Mouse (Mus musculus) CD8-positive naive resting alpha-beta T cell, adult 57 days (primary cell): ENCODE data around the gene Orc6. TPM values are rescaled to one million over a fixed set of nuclear protein-coding genes. Genes with fewer than 3 reads are reported as not detected.

Source experiments
- total RNA-seq: library from RNA; stranded (reverse); gene quantifications from one replicate; pipeline ENCODE4 v1.2.4, GENCODE M21; 2023

Orc6 gene
- 39.1 TPM for total RNA-seq

DNA sequence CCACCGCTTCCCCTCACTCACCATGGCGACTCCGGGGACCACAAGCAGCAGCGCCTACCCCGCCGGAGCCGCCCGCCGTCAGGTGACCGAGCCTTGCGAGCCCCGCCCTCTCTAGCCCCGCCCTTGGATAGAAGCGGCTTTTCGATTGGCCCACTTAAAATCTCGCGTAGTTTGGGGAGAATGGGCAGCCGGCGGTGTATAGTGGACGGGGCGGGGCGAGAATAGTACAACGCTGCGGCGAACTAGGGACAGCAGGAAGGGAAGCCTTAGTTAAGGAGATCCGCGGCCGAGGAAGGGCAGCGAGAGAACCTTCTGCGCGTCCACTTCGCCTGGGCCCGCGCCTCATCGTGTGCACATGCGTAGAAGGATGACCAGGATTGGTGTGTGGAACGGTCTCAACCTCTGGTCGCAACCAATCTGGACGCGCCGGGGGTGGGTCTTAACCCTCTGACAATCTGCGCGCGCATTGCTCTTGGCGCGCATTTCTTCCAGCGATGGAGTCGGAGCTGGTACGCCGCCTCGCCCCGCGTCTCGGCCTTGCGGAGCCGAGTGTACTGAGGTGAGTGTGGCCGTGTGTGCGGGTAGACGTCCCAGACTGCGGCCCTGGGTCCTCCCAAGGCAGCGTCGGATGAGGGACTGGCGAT, at the start of gene Orc6, which contains the start of gene Vps35:
Gene Orc6 (plus strand): TSS at position 199 of the 644 bp plus-strand sequence.
Gene Vps35 (minus strand): TSS at position 369 of the 644 bp plus-strand sequence.

Other genes with a start within 250 kb of the Orc6 start
- gene Fbxw9, start 239.6 kb upstream of the Orc6 start, total RNA-seq, result 7.7 TPM
- not detected for gene Gm5741, start 231.7 kb upstream of the Orc6 start, total RNA-seq
- gene Dhps, start 227.9 kb upstream of the Orc6 start, total RNA-seq, result 88.6 TPM
- gene Wdr83os, start 218.9 kb upstream of the Orc6 start, total RNA-seq, result 52.7 TPM
- 13.4 TPM for gene Wdr83, start 218.3 kb upstream of the Orc6 start, total RNA-seq
- 94.9 TPM for gene Man2b1, start 216.4 kb upstream of the Orc6 start, total RNA-seq
- gene Zfp791, start 176.5 kb upstream of the Orc6 start, total RNA-seq, result not detected
- not detected for gene Cks1brt, start 147.7 kb upstream of the Orc6 start, total RNA-seq
- not detected for gene Olfr371, start 73.6 kb upstream of the Orc6 start, total RNA-seq
- gene Vps35, start 170 bp downstream of the Orc6 start, total RNA-seq, result 52.4 TPM
- gene Mylk3, start 86.7 kb downstream of the Orc6 start, total RNA-seq, result not detected
- 14.1 TPM for gene 4921524J17Rik, start 133.2 kb downstream of the Orc6 start, total RNA-seq
- gene Gpt2, start 192.9 kb downstream of the Orc6 start, total RNA-seq, result 1.1 TPM